Mouse (Mus musculus) hindbrain, postnatal 0 days (tissue): ENCODE data around the gene Arl5c. TPM values are rescaled to one million over a fixed set of nuclear protein-coding genes. Genes with fewer than 3 reads are reported as not detected.

Experiments used
- ATAC-seq: fragments of 200-750 bp; cut with Nextera tagmentation; 2 replicates; pipeline ENCODE4 v1.8.0; 2017; ENCODE audit warnings: mild to moderate bottlenecking, moderate TSS enrichment, moderate library complexity
- DNase-seq: peaks from one replicate; pipeline ENCODE4 v3.0.0-alpha.2; 2015; ENCODE audit warnings: low spot score
- H3K27ac ChIP-seq: fragments of 300-500 bp; sonication (generic); 2 replicates; pipeline ENCODE4 v1.5.1; 2014; ENCODE audit warnings: mild to moderate bottlenecking
- H3K27me3 ChIP-seq: fragments of 300-500 bp; sonication (generic); 2 replicates; pipeline ENCODE4 v1.6.1; 2014; ENCODE audit warnings: low read length, mixed read lengths; ENCODE audit not compliant: insufficient read depth
- H3K36me3 ChIP-seq: fragments of 300-500 bp; sonication (generic); 2 replicates; pipeline ENCODE4 v1.6.1; 2014; ENCODE audit warnings: low read length, mixed read lengths; ENCODE audit not compliant: insufficient read depth
- H3K4me1 ChIP-seq: fragments of 300-500 bp; sonication (generic); 2 replicates; pipeline ENCODE4 v1.6.1; 2014; ENCODE audit warnings: antibody characterized with exemption, low read length, mixed read lengths; ENCODE audit not compliant: insufficient read depth
- H3K4me2 ChIP-seq: fragments of 300-500 bp; sonication (generic); 2 replicates; pipeline ENCODE4 v1.6.1; 2014; ENCODE audit warnings: low read depth, mild to moderate bottlenecking, low read length, moderate library complexity, mixed read lengths
- H3K4me3 ChIP-seq: fragments of 300-500 bp; sonication (generic); 2 replicates; pipeline ENCODE4 v1.5.1; 2014; ENCODE audit warnings: low read length
- H3K9ac ChIP-seq: fragments of 300-500 bp; sonication (generic); replicated peaks from 2 replicates; pipeline ENCODE4 v1.6.1; 2014; ENCODE audit warnings: mild to moderate bottlenecking, low read length, moderate library complexity, mixed read lengths
- H3K9me3 ChIP-seq: fragments of 300-500 bp; sonication (generic); 2 replicates; pipeline ENCODE4 v1.6.1; 2016; ENCODE audit warnings: low read length, mixed read lengths
- CTCF ChIP-seq: IDR thresholded peaks from 2 replicates; pipeline ENCODE4 v1.5.1; 2016; ENCODE audit warnings: antibody characterized with exemption, control low read depth, low read depth
- WGBS: fragments of 180-500 bp; shearing (Covaris S2); extraction: QIAGEN DNeasy Blood & Tissue Kit; methylation state at CpG from one replicate; pipeline ENCODE4 v1.1.7; 2014; 5-methylcytosine and 5-hydroxymethylcytosine counted together
- polyA plus RNA-seq: library from polyadenylated mRNA; unstranded; fragments of >200 nt; fragmentation: Nextera tagmentation; extraction: Ambion mirVana; gene quantifications from 2 replicates; pipeline ENCODE4 v1.2.1, GENCODE M21; 2015
- total RNA-seq: library from RNA; depleted of rRNA; stranded (reverse); fragments of >200 nt; gene quantifications from 2 replicates; pipeline ENCODE4 v1.2.3, GENCODE M21; 2014

Arl5c gene
- total and polyA plus RNA-seq, 2 experiments from 2014 or later = 2.6 to 4.8 TPM

GRCm38 (mm10) chr11:98026570-98027296 lies 30.8 kb upstream of the Arl5c start, which contains the start of gene Rpl19:
Gene Rpl19, plus strand, starts transcription at chr11:98026710.
- H3K4me1 ChIP-seq = peaks cover 18% of the 10 kb centered on the region
- TF ChIP-seq CTCF = no peak
- H3K4me3 ChIP-seq = peak within 1 kb of the TSS; percentile 98
- H3K27ac ChIP-seq = peak within 1 kb of the TSS; percentile 95
- WGBS = 1% methylated on average over 67 of the region's 69 CpGs
- peaks cover 25% of the 10 kb centered on the region; the same call in 1 of the 2 replicates for H3K36me3 ChIP-seq
- peak; percentile 73 for ATAC-seq
- H3K9ac ChIP-seq = peak within 1 kb of the TSS; percentile 99
- no peaks in the 10 kb centered on the region for H3K27me3 ChIP-seq
- DNase-seq = peak; percentile 95
- peak within 1 kb of the TSS; percentile 81 for H3K4me2 ChIP-seq
- H3K9me3 ChIP-seq = no peaks in the 10 kb centered on the region

GRCm38 (mm10) chr11:98026248-98026569 lies 30.2 kb upstream of the Arl5c start:
- WGBS = 4% methylated on average over 15 of the region's 15 CpGs
- H3K9ac ChIP-seq = peak overlapping the region; percentile 99
- peaks cover 25% of the 10 kb centered on the region; the same call in 1 of the 2 replicates for H3K36me3 ChIP-seq
- TF ChIP-seq CTCF = no peak
- H3K27me3 ChIP-seq = no peaks in the 10 kb centered on the region
- H3K4me2 ChIP-seq = peak overlapping the region; percentile 81
- H3K9me3 ChIP-seq = no peaks in the 10 kb centered on the region
- H3K27ac ChIP-seq = peak overlapping the region; percentile 95
- peaks cover 20% of the 10 kb centered on the region for H3K4me1 ChIP-seq
- no peak for DNase-seq
- peak overlapping the region; percentile 98 for H3K4me3 ChIP-seq
- no peak for ATAC-seq

- 91% methylated on average over 3 of the region's 3 CpGs for WGBS
- no peak for TF ChIP-seq CTCF
- no peak for ATAC-seq
Measured at GRCm38 (mm10) chr11:98024516-98024915, 28.5 kb upstream of the Arl5c start.

GRCm38 (mm10) chr11:98022555-98023371 lies 26.8 kb upstream of the Arl5c start, which contains the start of gene Cacnb1:
Gene Cacnb1, minus strand, starts transcription at chr11:98023034.
- WGBS = under 1% methylated on average over 30 of the region's 52 CpGs

More at GRCm38 (mm10) chr11:98024516-98024915, 28.5 kb upstream of the Arl5c start:
- H3K9ac ChIP-seq = no peak overlapping the region
- no peak overlapping the region for H3K4me2 ChIP-seq
- DNase-seq = no peak
- H3K27me3 ChIP-seq = no peaks in the 10 kb centered on the region
- H3K9me3 ChIP-seq = no peaks in the 10 kb centered on the region
- H3K4me1 ChIP-seq = peaks cover 30% of the 10 kb centered on the region
- H3K27ac ChIP-seq = no peak overlapping the region
- no peak overlapping the region for H3K4me3 ChIP-seq
- H3K36me3 ChIP-seq = peaks cover 12% of the 10 kb centered on the region; the same call in 1 of the 2 replicates

GRCm38 (mm10) chr11:98022253-98022554 lies 26.2 kb upstream of the Arl5c start:
- H3K9ac ChIP-seq = peak overlapping the region; percentile 96
- peaks cover 9% of the 10 kb centered on the region; the same call in 1 of the 2 replicates for H3K36me3 ChIP-seq
- under 1% methylated on average over 21 of the region's 23 CpGs for WGBS
- no peaks in the 10 kb centered on the region for H3K9me3 ChIP-seq
- no peak for DNase-seq
- H3K4me2 ChIP-seq = peak overlapping the region; percentile 67
- peak overlapping the region; percentile 95 for H3K27ac ChIP-seq
- peaks cover 26% of the 10 kb centered on the region for H3K4me1 ChIP-seq
- H3K4me3 ChIP-seq = peak overlapping the region; percentile 92
- no peak for TF ChIP-seq CTCF
- H3K27me3 ChIP-seq = no peaks in the 10 kb centered on the region
- peak; percentile 18; the same call in 1 of the 2 replicates for ATAC-seq

More at GRCm38 (mm10) chr11:98022555-98023371, 26.8 kb upstream of the Arl5c start, which contains the start of gene Cacnb1:
- Histone ChIP-seq H3K4me1 (peaks cover 30% of the 10 kb centered on the region), H3K27ac (peak within 1 kb of the TSS; percentile 95), H3K4me3 (peak within 1 kb of the TSS; percentile 92), H3K9ac (peak within 1 kb of the TSS; percentile 96), H3K4me2 (peak within 1 kb of the TSS; percentile 67), H3K9me3 (no peaks in the 10 kb centered on the region), H3K36me3 (peaks cover 3% of the 10 kb centered on the region; the same call in 1 of the 2 replicates), H3K27me3 (no peaks in the 10 kb centered on the region)
- ATAC-seq (peak; percentile 57), DNase-seq (peak; percentile 86)
- TF ChIP-seq CTCF = peak; percentile 34

- H3K4me2 ChIP-seq = peak overlapping the region; percentile 67
- H3K27ac ChIP-seq = peak overlapping the region; percentile 95
- H3K27me3 ChIP-seq = no peaks in the 10 kb centered on the region
- H3K4me1 ChIP-seq = peaks cover 26% of the 10 kb centered on the region
- DNase-seq = peak; percentile 77
- no peaks in the 10 kb centered on the region for H3K9me3 ChIP-seq
- peak overlapping the region; percentile 92 for H3K4me3 ChIP-seq
- peak overlapping the region; percentile 96 for H3K9ac ChIP-seq
- H3K36me3 ChIP-seq = peaks cover 14% of the 10 kb centered on the region; the same call in 1 of the 2 replicates
- ATAC-seq = peak; percentile 28
- 3% methylated on average over 34 of the region's 34 CpGs for WGBS
- no peak for TF ChIP-seq CTCF
Measured at GRCm38 (mm10) chr11:98021565-98022252, 25.7 kb upstream of the Arl5c start.
